ENCODE assay signal across 33 mouse cellular contexts in the genomic region with DNA sequence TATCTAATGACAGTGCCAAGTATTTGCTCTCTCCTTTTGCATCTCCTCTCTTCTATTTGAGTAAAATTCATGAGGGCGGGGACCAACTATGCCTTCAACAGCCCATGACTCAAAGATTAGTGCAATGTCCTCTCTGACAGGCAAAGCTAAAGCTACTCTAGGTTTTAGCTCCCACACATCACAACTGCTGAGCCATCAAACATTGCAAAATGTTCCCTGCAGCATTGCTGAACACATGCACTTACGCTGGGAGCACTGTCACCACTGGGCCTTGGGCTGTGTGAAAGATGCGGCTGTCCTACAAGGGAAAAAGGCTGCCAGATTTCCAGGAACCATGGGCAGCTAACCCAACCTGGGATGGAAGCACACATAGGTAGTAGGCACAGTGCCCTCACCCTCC.
DNase-seq lines count a peak whose midpoint lies in the region; ATAC-seq and TF ChIP-seq lines count a peak whose summit lies in the region.
"Had no signal": no experiment of that assay in that cellular context is flagged by ENCODE, and none has a peak within 500 bp of the region (broad histone marks: within the 10 kb centered on the region; RNA-seq: fewer than 3 reads in every experiment).

No protein-coding gene starts in this region.

- DNase-seq in layer of hippocampus, adult 18-20 months (ENCODE audit: low spot score in 2 of 2), result peak; percentile 17 to 53
- no peak for DNase-seq in layer of hippocampus, adult 8-10 months (ENCODE audit: low spot score in 2 of 2)
- DNase-seq in midbrain, embryonic 11.5 days (ENCODE audit: low spot score, missing footprints), result peak; percentile 45
- no peak for DNase-seq in midbrain, postnatal 0 days (ENCODE audit: low spot score)
- peak; percentile 63 for DNase-seq in brain, adult 2 months (ENCODE audit: low read depth, low spot score)
- no peak for DNase-seq in urinary bladder, adult 2 months (ENCODE audit: low spot score)
- no peak for DNase-seq in thymus, adult 18-20 months
- DNase-seq: adrenal gland, postnatal 10 days; B cell, adult 2 months; cerebellum, adult 18-20 months; cerebellum, postnatal 10 days; forebrain, postnatal 0 days; gastrocnemius, postnatal 25 days; heart, adult 18-20 months; heart, postnatal 4 days; kidney, adult 8-10 months; kidney, postnatal 4 days; liver, postnatal 0 days; lung, postnatal 36 days; retina, postnatal 1 day; right cerebral cortex, postnatal 25 days; spleen, adult 18-20 months; thymus, adult 2 months; thymus, postnatal 36 days had no signal

- WGBS in midbrain, embryonic 11.5 days, result 90% methylated on average over 3 of the region's 3 CpGs
- 91% methylated on average over 3 of the region's 3 CpGs for WGBS in midbrain, postnatal 0 days

- no peak for ATAC-seq in midbrain, embryonic 11.5 days (ENCODE audit: low FRiP score)
- ATAC-seq in midbrain, postnatal 0 days (ENCODE audit: low FRiP score), result no peak
- ATAC-seq: activated CD4-positive, CD25-positive, alpha-beta regulatory T cell, adult 4 months; forebrain, postnatal 0 days; intestine, embryonic 16.5 days; liver, embryonic 12.5 days; liver, postnatal 0 days had no signal

- no peak overlapping the region for H3K4me3 ChIP-seq in midbrain, embryonic 11.5 days (ENCODE audit: low read depth, low read length)
- no peak overlapping the region for H3K4me3 ChIP-seq in midbrain, postnatal 0 days (ENCODE audit: low read depth, low read length)
- H3K4me3 ChIP-seq: erythroblast, embryonic 14.5 days; hindbrain, embryonic 13.5 days; limb, embryonic 13.5 days; liver, embryonic 12.5 days; midbrain, embryonic 12.5 days had no signal

- H3K27ac ChIP-seq in midbrain, embryonic 11.5 days (ENCODE audit: low read depth, low read length), result no peak overlapping the region
- no peak overlapping the region for H3K27ac ChIP-seq in midbrain, postnatal 0 days (ENCODE audit: low read depth, low read length)
- H3K27ac ChIP-seq: hindbrain, embryonic 13.5 days; kidney, postnatal 0 days; limb, embryonic 13.5 days; liver, embryonic 12.5 days; midbrain, embryonic 12.5 days had no signal

- no peak overlapping the region for H3K4me2 ChIP-seq in midbrain, embryonic 11.5 days
- H3K4me2 ChIP-seq in midbrain, postnatal 0 days (ENCODE audit: low read depth, low read length, poor library complexity, severe bottlenecking), result no peak overlapping the region
- H3K4me2 ChIP-seq: heart, embryonic 11.5 days; hindbrain, embryonic 13.5 days; limb, embryonic 13.5 days; liver, embryonic 12.5 days; midbrain, embryonic 12.5 days had no signal

- H3K9ac ChIP-seq in midbrain, embryonic 11.5 days (ENCODE audit: low read length), result no peak overlapping the region
- H3K9ac ChIP-seq in midbrain, postnatal 0 days (replicated peaks; ENCODE audit: low read length, poor library complexity, severe bottlenecking), result no peak overlapping the region
- H3K9ac ChIP-seq: forebrain, postnatal 0 days; hindbrain, embryonic 13.5 days; limb, embryonic 13.5 days; liver, embryonic 12.5 days; liver, postnatal 0 days; midbrain, embryonic 12.5 days had no signal

- no peaks in the 10 kb centered on the region for H3K9me3 ChIP-seq in midbrain, embryonic 11.5 days (ENCODE audit: control insufficient read depth, low read length)
- H3K9me3 ChIP-seq in midbrain, postnatal 0 days (ENCODE audit: low read length), result no peaks in the 10 kb centered on the region
- H3K9me3 ChIP-seq: hindbrain, embryonic 13.5 days; limb, embryonic 13.5 days; liver, embryonic 12.5 days; midbrain, embryonic 12.5 days had no signal

- H3K36me3 ChIP-seq in midbrain, embryonic 11.5 days (ENCODE audit: control insufficient read depth, insufficient read depth, low read length), result no peaks in the 10 kb centered on the region
- no peaks in the 10 kb centered on the region; the same call in 1 of the 2 replicates for H3K36me3 ChIP-seq in midbrain, postnatal 0 days (ENCODE audit: insufficient read depth, low read length)
- H3K36me3 ChIP-seq: midbrain, embryonic 12.5 days had no signal

- no peaks in the 10 kb centered on the region for H3K27me3 ChIP-seq in midbrain, embryonic 11.5 days (ENCODE audit: control insufficient read depth, insufficient read depth, low read length)
- H3K27me3 ChIP-seq in midbrain, postnatal 0 days (ENCODE audit: insufficient read depth, low read length), result no peaks in the 10 kb centered on the region
- H3K27me3 ChIP-seq: hindbrain, embryonic 13.5 days; limb, embryonic 13.5 days; liver, embryonic 12.5 days; midbrain, embryonic 12.5 days had no signal

- H3K4me1 ChIP-seq in midbrain, embryonic 11.5 days (ENCODE audit: control insufficient read depth, insufficient read depth, low read length), result no peaks in the 10 kb centered on the region
- no peaks in the 10 kb centered on the region for H3K4me1 ChIP-seq in midbrain, postnatal 0 days (ENCODE audit: insufficient read depth, low read length)
- H3K4me1 ChIP-seq: midbrain, embryonic 12.5 days had no signal

- no peak for TF ChIP-seq CTCF in midbrain, postnatal 0 days (IDR thresholded peaks at IDR 0.05)

Comparison
In these comparisons a context has a peak if more than half of its experiments do, and no peak if none do; other contexts are left out.
1. DNase-seq: peak in layer of hippocampus, adult 18-20 months (2 of 2), midbrain, embryonic 11.5 days (single experiment) and brain, adult 2 months (single experiment); none in layer of hippocampus, adult 8-10 months (0 of 2), midbrain, postnatal 0 days (single experiment), urinary bladder, adult 2 months (single experiment) and thymus, adult 18-20 months (0 of 2).